Mouse (Mus musculus): ENCODE data around the gene Fcgr2b. TPM values are rescaled to one million over a fixed set of nuclear protein-coding genes. Genes with fewer than 3 reads are reported as not detected.
"Not testable (repeated sequence)": the region's sequence is repeated elsewhere in the genome, so short reads cannot be mapped to it uniquely, and the experiment has no call there.

The Fcgr2b gene
- total RNA-seq (2021) = 10 to 100 TPM in 1 of 2 experiments, 1 to 10 TPM in 1; 7.3 to 10.0 TPM

DNA sequence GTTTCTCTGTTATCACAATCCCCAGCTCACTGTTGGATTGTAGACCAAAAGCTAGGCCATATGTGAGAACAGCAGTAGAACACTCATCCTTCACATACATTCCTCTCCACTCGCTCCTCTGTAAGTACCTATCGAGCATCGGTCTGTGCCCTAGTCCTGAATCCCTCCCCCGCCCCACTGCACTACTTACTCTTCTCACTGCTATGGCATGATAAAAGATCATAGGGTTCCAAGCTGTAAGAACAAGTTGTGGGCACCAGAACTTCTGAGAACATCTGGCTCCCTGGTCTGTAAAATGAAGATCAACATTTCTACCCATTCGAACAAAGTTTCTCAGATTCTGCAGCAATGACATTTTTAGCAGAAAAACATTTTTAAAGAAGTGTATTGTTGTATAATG lies at the start of gene Fcgr2b:
Fcgr2b (minus strand) TSS at position 101 of the 400 bp plus-strand sequence.
- intact Hi-C loops (cut with DNase I) = no loop called here

DNA sequence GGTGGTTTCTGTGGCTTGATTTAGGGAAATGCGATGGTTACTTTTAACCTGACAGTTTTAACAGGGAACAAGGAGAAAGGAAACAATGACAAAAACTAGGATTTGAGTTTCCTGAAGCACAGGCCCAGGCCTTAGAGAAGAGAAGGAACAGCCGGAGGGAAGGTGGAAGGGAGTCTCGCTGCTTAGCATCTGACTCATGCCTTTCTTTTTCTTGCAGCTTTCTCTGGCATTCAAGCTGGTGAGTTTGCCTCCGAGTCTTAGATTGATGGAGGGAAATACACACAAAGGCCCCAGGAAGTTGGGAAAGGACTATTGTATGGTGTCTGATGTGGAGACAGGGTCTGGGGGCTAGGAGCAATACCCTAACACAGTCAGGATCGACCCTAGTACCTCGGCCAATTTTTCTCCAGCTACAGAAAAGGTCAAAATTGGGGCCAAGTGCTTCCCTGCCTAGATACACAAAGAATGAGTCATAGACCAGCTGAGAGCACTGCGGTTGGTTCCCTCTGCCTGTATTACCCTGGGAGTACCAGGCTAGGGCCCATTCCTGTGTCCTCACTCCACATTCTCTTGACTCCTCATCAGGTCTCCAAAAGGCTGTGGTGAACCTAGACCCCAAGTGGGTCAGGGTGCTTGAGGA lies 43.1 kb upstream of the Fcgr2b start:
- no peak for DNase-seq

More for the DNA sequence above, at the start of gene Fcgr2b:
- no peak for DNase-seq

DNA sequence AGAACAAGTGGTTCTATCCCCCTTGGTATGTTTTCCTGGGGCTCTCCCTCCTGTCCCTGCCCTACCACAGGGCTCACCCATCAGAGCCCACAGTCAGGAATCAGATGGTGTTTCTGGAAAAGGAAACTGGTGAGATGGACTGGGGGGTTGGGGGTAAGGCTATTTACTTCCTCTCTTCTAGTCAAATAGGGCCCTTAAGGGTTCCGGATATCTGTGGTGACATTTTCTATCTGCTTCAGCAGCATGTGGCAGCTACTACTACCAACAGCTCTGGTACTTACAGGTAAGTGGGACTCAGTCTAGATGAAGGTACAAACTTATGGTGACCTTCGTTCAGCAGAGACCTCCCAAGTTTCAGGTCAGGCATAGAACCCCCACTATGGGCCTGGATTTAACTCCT lies 42.4 kb upstream of the Fcgr2b start, which contains the start of gene Fcgr4:
Fcgr4 (plus strand) TSS at position 184 of the 400 bp plus-strand sequence.
- DNase-seq = no peak
- intact Hi-C loops (cut with DNase I) = no loop called here

More for the DNA sequence above, 43.1 kb upstream of the Fcgr2b start:
- intact Hi-C loops (cut with DNase I) = no loop called here

DNA sequence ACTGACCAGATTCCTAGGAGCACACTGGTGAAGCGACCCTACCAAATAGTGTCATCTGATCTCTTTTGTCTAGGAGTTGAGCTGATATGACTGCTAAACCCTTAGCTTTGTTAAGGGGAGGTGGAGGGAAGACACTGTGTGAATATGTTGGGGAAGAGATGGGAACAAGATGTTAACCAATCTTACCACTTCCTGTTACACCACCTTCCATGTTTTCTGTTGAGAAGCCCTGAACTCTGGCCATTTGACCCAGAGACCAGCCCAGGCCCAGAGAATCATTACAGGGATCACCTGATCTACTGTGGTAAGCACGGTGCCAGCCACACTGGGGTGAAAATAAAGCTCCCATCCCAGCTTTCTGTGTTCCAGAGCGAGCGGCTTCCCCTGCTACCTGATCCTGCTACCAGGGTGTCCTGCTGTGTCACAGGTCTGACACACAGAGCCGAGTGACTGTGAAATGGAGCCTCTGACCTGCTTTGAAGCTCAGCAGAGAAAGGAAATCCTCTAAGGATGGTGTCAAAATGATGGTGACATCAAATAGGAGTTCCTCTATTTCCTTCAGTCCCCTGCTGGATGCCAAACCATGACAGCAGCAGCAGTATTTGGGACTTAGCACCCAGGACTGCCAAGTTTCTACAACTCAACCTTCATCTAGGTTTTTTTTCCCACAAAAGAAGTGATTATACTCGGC lies 41.3 kb upstream of the Fcgr2b start:
- DNase-seq = no peak
- intact Hi-C loops (cut with DNase I) = no loop called here

DNA sequence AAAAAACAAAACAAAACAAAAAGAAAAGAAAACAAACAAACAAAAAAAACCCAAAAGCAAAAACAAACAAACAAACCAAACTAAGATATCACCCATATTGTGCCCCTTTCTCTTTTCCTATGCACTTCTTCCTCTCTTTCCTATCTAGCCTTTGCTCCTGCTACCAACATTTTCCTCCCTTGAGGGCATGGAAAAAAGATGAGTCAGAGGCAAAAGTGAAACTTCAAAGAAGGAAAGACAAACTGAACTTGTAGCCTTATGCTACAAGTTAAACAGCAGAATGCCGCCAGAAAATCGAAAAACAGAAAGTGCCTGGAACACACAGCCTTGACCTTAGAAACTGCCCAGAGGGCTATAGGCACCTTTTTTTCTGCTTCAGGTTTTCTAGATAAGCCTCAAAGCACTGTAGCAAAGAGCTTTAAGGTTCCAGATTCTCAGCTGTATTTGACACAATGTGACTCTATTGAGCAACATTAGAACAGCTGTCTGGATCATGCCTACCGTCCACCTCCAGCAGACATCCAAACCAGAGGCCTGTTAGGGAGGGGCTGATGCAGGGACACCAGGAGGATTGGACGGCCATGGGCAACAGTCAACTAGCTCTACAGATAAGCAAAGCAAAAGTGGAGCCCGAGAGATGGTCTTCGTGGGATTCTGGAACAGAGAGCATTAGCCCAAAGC lies 40.5 kb upstream of the Fcgr2b start:
- intact Hi-C loops (cut with DNase I) = no loop called here
- no peak for DNase-seq

DNA sequence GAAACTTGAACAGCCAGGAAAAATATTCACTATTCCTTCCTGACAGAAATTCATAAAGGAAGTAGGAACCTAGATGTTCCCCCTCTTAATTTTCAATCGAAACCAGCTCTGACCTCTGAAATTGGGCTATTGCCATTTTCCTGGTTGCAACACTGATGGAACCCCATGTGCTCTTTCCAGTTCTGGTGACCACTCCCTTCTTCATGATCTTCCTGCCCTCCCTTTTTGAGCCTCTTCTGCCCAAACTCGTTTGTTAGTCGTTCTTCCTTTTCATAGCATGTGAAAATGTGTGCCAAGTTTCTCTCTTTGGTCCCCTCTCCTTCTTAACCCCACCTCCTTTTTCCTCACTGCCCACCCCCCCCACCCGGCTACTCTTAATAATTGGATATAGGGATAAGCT lies 35.4 kb upstream of the Fcgr2b start:
- intact Hi-C loops (cut with DNase I) = no loop called here

DNA sequence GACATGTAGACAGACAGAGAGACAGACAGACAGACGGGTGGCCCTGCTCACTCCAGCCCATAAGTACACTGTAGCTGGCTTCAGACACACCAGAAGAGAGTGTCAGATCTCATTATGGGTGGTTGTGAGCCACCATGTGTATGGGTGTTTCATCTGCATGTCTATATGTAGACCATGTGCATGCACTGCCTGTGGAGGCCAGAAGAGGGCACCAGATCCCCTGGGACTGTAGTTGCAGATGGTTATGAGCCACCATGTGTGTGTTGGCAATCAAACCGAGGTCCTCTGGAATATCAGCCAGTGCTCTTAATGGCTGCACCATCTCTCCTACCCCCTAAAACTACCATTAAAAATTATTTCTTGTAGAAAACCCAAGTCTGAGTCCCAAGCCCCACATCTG lies 30.6 kb upstream of the Fcgr2b start:
- intact Hi-C loops (cut with DNase I) = no loop called here
- no peak for DNase-seq

More for the DNA sequence above, 35.4 kb upstream of the Fcgr2b start:
- no peak for DNase-seq

DNA sequence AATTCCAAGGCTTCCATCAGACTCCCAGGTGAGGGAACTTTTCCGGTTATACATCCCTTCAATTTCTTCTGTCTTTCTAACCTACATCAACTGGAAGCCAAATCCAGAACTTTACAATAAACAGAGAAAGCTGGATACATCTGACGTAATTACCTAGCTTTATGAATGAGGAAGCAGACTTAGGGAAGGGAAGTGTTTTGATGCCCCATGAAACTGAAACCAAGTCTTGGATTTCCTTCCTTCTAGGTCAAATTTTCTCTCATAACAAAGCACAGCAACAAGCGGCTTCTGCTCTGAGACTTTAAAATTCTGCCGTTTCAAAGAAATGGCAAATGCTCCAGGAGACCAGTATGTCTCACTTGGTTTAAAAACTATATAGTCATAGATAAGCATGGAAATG lies 30.0 kb upstream of the Fcgr2b start:
- DNase-seq = no peak
- intact Hi-C loops (cut with DNase I) = no loop called here

DNA sequence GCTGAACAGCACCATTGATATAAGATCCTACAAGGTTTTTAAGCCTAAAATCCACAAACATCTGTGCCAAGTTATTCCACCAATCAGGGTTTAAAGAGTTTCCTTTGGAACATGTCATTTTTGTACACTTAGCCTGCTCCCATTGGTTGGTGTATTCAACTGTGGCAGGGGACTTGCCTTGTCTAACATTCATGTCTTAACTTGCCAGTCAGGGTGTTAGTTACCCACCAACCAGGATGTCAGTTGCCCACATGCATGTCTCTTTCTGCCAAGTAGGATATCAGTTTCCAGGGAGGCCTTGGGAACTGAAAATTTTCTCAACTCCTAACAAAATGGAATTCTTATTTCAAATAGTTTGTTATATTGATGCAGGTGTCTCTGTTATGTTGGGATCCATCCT lies 29.2 kb upstream of the Fcgr2b start:
- intact Hi-C loops (cut with DNase I) = no loop called here

DNA sequence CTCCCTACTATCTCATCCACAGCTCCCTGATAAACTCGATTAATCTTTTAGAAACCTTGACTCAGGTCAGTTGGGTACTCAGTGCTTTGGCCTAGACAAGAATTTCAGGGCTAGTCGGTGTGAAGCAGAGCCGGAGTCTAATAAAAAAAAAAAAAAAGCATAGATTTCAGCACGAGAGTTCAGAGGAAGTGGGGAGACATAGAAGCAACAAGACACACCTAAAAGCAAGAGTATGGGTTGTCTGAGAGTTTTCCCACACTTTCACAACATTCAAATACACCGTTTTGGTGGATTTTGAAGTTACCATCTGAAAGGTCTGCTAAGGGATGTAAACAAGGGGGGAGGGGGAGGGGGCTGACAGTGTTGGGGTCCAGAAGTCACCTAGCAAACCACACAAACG lies 28.7 kb upstream of the Fcgr2b start:
- no peak for DNase-seq
- intact Hi-C loops (cut with DNase I) = no loop called here

More for the DNA sequence above, 29.2 kb upstream of the Fcgr2b start:
- DNase-seq = no peak

DNA sequence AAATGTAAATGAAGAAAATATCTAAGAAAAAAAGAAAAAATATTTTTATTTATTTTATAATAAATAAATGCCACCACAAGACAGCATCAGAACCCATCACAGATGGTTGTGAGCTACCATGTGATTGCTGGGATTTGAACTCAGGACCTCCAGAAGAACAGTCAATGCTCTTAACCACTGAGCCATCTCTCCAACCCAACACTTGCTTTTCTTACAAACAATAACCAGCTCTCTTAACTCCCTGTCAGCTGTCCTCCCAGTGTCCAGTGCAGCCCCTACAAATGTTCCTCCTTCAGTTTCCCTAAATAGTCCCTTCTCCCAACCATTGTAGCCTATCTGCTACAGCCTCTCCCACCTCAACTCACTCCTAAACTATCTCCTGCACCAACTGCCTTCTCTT lies 23.5 kb upstream of the Fcgr2b start:
- intact Hi-C loops (cut with DNase I) = no loop called here
- no peak for DNase-seq

DNA sequence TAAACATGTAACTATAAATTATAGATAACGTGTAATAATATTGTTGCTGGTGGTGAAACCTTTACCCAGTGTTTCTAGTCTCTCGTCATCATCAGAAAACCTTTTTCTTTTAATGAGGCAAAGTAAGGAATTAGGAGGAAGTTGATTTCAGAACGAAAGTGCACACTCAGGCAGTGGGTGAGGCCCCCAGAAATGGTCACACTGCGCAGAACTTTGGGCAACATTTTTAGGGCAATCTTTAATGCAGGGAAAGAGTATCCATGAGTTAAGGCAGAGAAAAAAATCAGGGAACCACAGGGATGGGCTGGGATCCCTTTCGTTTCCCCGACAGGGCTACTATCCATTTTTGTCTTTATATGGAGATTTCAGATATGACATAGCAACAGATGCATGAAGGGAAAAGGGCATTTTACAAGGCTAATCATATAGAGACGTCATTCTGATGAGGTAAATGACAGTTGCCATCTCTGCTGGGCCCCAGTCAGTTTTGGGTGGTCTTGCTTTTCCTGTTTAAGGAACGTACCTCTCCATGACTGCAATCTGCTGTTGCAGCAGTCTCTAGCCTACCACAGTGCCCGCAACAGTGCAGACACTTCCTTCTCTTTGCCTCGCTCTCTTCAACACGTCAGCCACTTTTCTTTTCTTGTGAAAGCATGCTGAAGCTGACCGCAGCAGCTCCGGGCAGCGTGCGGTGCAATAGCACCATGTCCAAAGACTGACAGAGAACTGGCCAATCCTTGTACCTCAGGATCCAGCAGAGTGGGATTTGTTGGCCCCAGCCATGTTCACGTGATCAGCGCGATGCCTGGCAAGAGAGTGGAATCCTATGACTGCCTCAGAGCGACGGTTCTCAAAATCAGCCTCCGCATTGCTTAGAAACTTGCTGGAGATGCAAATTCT lies 21.7 kb upstream of the Fcgr2b start:
- peak; percentile 39 to 50 for DNase-seq
- intact Hi-C loops (cut with DNase I) = no loop called here

DNA sequence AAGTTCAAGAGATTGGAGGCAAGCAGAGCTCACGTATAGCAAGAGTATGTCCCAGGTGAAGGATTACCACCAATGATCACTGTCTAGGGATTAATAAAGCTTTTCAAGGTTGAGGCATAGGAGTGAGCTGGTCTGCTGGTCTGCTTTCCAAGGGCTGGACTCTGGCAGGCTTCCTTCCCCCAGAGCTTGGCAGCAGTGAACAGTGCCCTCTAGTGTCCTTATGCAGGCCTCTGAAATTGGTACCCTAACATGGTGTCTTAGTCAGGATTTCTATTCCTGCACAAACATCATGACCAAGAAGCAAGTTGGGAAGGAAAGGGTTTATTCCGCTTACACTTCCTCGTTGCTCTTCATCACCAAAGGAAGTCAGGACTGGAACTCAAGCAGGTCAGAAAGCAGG lies 20.4 kb upstream of the Fcgr2b start:
- peak; percentile 58 to 62 for DNase-seq
- intact Hi-C loops (cut with DNase I) = loop anchor here (1.0 kb wide), 1 partner anchor 95 kb away; no protein-coding TSS in a partner anchor

DNA sequence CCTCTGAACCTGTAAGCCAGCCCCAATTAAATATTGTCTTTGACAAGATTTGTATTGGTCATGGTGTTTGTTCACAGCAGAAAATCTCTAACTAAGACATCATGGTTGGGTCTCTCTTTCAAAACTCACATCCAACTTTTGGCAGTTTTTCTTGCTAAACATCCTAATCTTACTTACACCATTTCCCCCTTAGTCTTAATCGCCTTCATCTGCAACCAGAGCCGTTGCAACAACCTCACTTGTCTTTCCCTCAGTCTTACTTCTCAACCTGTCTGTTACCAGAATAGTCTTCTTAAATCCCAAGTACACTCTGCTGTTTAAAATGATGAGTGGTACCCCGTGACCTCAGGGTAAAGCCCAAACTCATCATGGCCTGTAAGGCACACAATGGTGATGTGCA lies 19.7 kb upstream of the Fcgr2b start:
- DNase-seq = no peak
- intact Hi-C loops (cut with DNase I) = loop anchor here (1.0 kb wide), 1 partner anchor 95 kb away; no protein-coding TSS in a partner anchor

DNA sequence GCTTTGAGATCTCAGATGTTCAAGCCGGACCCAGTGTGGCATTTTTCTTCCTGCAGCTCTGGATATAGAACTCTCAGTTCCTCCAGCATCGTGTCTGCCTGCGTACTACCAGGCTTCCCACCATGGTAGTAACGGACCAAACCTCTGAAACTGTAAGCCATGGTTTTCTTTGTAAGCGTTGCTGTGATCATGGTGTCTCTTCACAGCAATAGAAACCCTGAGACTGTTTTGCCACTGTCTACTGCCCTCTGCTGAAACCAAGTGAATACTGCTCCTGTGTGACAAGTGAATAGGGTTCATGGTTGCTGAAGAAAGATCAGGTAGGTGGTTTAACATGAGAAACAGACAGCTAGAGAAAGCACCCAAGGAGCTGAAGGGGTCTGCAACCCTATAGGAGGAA lies 16.2 kb upstream of the Fcgr2b start:
- intact Hi-C loops (cut with DNase I) = no loop called here
- no peak for DNase-seq

DNA sequence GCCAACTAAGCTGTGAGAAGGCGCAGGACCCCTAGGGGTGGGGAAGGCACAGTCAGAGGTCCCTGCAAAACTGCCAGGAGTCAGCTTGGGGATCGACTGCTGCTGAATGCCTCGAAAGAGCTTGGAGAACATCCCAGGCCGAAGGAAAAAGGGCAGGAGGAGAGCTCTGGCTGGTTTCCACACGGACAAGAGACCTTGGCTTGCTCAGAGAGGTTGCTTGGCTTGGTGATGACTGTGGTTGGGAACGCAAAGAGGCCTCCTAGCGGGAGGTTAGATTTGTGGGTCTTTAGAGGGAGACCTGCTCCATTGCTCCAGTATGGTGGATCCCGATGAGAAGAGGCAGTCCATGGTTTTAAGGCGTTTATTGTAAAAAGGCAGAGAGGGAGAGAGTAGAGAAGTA lies 13.3 kb upstream of the Fcgr2b start:
- intact Hi-C loops (cut with DNase I) = no loop called here
- DNase-seq = no peak

DNA sequence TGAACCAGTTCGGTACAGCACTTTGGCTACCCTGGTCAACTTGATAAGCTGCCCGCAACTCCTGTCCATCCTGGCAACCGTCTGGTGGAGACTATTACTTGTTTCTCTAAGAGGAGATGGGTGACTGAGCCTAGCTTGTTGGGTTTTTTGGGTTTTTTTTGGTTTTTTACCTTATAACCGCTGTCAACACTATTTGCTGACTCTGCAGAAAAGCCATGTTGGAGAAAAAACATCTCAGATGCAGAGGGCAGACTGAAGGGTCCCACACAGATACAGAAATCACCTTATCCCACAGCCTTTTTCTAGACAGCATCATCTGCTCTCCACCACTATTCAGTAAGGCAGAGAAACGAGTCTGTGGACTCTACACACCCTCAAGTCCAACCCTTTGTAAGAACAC lies 9.5 kb upstream of the Fcgr2b start:
- intact Hi-C loops (cut with DNase I) = no loop called here
- DNase-seq = no peak

DNA sequence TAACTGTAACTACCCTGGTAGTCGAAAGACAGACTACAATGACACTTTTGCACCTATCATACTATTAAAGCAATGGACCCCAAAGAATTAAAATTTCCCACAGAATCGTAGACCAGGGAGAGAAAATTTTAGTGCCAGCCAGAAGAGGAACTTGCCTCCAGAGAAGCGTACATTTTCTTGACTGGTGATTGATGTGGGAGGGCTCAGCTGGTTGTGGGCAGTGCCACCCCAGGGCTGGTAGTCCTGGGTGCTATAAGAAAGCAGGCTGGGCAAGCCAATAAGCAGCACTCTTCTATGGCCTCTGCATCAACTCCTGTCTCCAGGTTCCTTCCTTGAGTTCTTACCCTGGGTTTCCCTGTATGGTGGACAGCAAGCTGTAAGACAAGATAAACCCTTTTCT lies 8.7 kb upstream of the Fcgr2b start:
- intact Hi-C loops (cut with DNase I) = no loop called here
- DNase-seq = no peak

DNA sequence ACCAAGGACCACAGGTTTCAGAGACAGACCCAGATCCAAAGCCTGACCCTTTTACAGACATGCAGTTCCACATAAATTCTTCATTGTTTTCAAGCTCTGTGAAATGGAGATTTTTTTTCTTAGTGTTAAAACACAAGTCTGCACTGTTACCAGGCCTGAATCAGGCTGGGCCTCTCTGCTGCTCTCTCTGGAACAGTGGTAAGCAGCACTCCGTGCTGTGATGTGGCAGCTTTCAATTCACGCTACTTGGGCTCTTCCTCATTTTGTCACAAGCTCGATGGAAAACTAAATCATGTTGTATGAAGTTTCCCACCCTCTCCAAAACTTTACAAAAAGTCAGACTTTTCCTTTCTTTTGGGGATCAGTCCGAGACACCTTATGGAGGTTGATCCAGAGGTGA lies 6.7 kb upstream of the Fcgr2b start:
- intact Hi-C loops (cut with DNase I) = no loop called here
- no peak for DNase-seq

DNA sequence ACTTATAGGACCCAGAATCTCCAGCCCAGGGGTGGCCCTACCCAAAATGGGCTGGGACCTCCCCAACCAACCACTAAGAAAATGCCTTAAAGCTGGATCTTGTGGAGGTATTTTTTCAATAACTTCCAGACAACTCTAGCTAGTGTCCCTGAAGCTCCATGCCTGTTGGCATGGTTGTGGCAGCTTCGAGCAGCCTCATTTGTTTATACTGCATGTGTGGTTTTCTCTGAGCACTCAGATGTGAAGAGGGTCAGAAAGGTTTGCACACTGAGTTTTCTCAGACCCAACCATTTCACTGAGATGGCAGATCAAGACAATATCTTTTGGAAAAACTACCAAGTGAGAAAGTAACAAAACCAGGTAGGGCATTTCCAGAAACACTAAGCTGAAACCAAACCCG lies 6.0 kb upstream of the Fcgr2b start:
- intact Hi-C loops (cut with DNase I) = no loop called here
- DNase-seq = no peak

DNA sequence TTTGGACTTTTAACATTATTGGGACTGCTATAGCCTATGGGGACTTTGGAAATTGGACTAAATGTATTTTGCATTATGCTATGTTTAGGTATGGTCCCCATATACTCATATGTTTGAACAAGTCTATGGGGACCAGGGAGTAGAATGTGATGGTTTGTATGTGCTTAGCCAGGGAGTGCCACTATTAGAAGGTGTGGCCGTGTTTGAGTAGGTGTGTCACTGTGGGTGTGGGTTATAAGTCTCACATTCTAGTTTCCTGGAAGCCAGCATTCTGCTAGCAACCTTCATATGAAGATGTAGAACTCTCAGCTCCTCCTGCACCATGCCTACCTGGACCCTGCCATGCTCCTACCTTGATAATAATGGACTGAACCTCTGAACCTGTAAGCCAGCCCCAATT lies 5.3 kb upstream of the Fcgr2b start:
- DNase-seq; intact Hi-C loops (cut with DNase I): not testable (repeated sequence)
